Mouse (Mus musculus) hindlimb bud, embryonic 11.5 days (tissue): ENCODE results near the gene Bpifb5.
"Not testable (repeated sequence)": the region's sequence is repeated elsewhere in the genome, so short reads cannot be mapped to it uniquely, and the experiment has no call there.

ENCODE experiments used
- DNase-seq: peaks from one replicate; pipeline ENCODE4 v3.0.0-alpha.2; 2012; ENCODE audit warnings: low read depth, low spot score; ENCODE audit errors: extremely low spot score

Gene Bpifb5

DNA sequence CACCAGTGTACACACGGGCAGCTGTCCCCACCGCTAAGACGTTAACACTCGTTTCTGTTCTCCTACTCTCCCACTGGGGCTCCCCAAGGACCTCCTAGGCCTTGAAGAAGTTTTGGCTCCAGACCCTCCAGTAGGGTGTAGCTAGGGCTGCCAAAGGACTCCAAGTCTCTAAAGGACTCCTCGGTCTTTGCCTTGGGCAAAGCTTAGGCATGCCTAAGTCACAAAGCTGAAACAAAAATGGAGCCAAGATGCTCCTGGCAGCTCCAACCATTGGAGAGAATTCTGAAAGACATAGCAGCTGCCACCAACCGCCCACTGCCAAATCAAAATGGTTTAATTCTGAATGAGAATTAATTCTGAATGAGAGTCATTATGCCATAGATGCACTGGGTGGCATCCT lies 9.9 kb downstream of the Bpifb5 start:
- DNase-seq: no peak

DNA sequence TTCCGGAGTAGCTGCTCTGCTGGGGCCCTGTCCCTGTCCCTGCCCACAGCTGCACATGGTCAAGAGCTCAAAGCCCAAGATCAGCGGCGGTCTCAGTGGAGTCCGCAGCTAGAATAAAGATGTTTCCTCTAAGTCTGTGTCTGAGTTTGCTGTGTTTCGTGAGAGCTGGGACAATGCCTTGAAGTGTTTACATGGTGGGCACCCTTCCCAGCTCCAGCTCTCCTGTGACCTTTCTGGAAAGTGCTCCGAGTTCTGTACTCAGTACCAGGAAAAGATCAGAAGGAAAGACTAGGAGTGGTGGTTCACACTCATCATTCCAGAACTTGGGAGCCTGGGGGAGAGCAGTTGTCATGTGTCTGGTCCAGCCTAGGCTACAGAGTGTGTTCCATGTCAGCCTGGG lies 17.2 kb downstream of the Bpifb5 start:
- DNase-seq: no peak

DNA sequence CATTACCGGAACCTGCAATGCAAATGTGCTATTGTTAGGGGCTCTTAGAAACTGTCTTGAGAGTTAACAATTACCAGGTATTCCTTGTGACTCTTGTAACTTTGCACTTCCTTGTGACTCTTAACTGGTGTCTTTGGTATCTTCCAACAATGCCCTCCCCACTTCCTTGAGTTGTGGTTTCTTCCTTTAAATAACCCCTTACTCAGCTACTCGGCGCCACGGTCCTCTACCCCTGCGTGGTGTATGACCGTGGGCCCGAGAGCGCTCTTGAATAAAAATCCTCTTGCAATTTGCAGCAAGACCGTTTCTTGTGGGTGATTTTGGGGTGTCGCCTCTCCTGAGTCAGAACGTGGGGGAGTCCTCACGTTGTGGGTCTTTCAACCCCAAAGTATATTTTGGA lies 19.2 kb downstream of the Bpifb5 start:
- DNase-seq: not testable (repeated sequence)

DNA sequence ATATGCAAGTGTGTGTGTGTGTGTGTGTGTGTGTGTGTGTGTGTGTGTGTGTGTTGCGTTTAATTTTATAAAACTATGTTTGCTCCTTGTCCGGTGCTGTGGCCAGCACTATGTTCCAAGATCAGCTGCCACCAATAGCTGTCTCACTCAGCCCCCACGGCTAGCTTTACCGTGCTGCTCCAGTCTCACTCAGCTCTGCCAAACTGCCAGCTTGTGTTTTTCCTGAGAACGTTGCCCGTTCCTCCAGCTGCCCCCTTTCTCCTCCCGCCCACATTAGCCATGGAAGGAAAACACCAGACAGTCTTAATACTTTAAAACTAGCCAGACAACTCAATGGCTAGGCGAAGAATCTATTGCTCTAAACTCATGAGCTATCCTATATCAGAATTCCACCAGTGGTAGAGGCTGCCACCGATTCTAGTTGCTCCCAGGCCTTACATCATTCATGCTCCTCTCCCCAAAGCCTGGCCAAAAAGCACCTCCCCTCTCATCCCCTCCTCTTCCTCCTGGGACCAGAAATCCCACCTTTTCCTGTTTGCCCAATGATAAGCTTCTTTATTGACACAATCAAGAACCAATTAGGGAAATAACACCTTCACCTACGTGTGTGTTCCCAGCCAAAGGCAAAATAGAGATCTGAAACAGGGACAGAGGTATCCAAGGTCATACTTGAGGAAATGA lies 20.0 kb downstream of the Bpifb5 start:
- no peak for DNase-seq

DNA sequence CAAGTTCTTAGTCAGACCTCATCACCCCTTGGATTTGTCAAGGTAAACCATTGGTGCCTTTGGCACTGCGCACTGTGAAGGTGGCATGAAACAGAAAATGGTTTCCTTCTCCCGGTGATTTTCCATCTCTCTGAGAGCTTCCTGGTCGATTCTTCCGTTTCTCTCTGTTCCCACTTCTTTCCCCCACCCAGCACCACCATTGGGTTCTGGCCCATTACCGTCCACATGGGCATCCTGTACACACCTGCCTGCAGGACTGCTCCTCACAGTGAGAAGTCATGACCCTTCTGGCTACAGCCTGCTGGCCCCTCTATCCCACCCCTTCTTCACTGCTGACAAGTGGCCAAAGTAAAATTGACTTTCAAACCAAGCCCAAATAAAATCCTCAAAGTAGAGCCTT lies 21.8 kb downstream of the Bpifb5 start:
- DNase-seq: no peak

DNA sequence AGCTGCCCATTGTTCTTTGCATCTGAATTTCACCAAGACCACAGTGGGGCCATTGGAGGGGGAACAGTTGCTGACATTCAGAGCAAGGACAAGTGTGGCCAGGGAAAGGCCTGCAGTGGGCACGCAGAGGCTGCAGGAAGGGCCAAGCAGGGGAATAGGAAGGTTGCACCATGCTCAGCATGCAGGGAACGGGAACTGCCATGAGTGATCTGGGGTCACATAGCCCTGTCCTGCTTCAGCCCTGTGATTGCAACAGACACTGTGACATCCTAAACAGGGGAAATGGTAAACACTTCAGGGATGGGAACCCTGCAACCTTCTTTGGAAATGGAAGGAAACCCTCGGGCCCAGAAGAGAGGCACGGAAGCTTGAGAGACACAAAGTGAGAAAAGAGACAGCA lies 31.7 kb downstream of the Bpifb5 start:
- not testable (repeated sequence) for DNase-seq

DNA sequence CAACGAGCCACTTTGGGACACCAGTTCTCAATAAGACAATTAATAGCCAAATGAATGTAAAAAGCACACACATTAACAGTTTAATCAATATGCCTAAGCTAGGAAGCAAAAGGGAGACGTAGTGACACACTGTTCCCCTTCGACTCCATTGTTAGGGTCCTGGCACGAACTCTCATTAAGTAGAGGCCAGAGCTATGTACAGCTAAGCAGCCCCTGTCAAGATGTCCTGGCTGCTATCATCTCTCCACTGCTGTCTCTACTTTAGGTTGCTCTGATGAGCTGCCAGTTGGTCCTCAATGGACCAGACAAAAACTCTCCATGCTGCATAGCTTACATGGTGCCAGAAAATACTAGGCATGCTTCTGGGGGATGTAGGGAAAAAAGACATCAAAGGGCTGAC lies 32.2 kb downstream of the Bpifb5 start:
- no peak for DNase-seq

DNA sequence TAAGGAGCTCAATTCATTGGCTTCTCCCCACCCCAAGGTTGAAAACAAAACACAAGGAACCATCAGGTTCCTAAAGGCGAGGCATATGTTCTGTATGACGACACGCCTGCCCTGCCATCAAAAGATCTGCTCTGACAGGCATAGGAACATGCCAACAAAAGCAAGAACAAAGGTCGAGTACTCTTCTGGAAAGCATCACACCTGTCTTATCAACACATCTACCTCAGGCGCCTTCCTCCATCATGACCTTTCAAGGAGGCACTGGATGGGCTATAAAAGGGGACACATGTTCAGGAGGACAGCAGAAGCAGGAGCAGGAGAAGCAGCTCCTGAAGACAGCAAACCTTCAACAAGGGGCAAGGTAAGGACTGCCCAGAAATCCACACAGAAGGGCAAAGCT lies 34.0 kb downstream of the Bpifb5 start, which contains the start of gene Bpifb9a:
Bpifb9a (plus strand) TSS at position 301 of the 400 bp plus-strand sequence.
- DNase-seq: not testable (repeated sequence)

DNA sequence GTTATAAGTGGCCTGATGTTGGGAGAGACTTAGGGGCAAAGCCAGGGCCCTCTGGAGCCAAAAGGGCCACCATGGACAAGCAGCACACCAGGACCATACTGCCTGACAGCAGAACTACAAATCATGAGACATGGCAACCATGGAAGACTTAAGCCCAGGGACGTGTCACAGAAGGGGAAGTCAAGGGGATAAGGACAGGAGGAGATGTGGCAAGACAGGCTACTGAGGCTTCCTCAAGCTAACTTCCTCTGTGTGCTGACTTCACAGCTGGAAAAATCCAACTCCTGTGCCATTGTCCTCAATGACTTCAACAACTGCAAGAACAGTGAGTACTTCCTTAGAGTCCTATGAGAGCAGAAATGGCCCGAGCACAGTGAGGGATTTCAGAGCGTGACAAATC lies 40.9 kb downstream of the Bpifb5 start:
- not testable (repeated sequence) for DNase-seq
